Mouse (Mus musculus) cerebellum, postnatal 14 days (tissue): ENCODE measurements around the gene Nosip.
"Not testable (repeated sequence)": the region's sequence is repeated elsewhere in the genome, so short reads cannot be mapped to it uniquely, and the experiment has no call there.

ENCODE experiments used
- DNase-seq, 2 experiments: peaks; one replicate each; pipeline ENCODE4 v3.0.0; 2021; ENCODE audit warnings: mixed read lengths in 2 of 2

Nosip gene

GRCm38 (mm10) chr7:45062239-45062835, at the start of gene Nosip, which contains the start of gene Prrg2:
Gene Nosip, plus strand, starts transcription at chr7:45062429.
Gene Prrg2, minus strand, starts transcription at chr7:45062677.
- DNase-seq: peak; percentile 96 to 97

- DNase-seq: no peak
Observed at GRCm38 (mm10) chr7:45012824-45013223, 49.4 kb upstream of the Nosip start.

DNA sequence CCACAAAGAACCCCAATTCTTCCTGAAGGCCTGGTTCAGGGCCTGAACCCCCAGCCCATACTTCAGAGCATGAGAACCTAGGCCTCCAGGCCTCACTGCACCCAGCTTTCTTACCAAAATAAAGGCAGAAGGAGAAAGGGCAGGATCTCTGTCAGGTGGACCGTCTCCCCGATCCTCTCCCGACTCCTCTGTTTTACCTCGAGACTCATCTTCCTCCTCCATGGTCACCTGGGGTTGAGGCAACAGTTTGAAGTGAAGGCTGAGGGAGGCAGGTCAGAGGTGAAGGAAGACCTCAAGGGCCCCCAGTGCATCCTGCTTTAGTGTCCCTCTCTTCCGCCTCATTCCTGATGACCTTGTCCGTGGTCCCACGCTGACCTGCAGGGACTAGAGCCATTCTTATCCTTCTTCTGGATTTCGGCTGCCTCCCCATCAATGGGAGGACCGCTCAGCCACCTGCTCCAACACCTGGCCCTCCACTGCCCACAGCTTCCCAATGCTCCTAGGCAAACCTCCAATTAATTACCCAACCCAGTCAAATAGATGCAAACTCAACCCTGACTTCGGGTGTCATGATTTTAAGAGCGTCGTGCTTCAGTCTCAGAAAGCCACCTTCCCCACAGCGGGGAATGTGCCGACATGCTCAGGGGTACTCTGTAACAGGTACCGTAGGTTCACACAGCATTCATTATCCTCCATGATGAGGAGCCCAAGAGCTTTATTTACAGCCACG, 48.7 kb upstream of the Nosip start:
- DNase-seq: no peak

DNA sequence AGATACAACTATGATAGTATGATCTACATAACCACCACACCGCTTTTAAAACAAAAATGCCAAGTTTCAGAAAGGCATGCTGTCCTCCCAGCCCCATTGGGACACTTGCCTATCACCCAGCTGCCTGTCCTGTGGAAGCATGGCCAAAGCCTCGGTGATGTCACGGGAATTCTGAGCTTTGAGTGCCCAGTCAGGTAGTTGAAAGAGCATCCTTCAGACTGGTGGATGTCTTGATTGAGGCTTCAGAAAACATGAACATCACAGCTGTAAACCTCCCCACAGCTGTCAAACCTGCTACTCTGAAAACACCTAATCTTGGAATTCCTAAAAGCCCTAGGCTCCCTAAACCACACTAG, 48.2 kb upstream of the Nosip start:
- DNase-seq: no peak

DNA sequence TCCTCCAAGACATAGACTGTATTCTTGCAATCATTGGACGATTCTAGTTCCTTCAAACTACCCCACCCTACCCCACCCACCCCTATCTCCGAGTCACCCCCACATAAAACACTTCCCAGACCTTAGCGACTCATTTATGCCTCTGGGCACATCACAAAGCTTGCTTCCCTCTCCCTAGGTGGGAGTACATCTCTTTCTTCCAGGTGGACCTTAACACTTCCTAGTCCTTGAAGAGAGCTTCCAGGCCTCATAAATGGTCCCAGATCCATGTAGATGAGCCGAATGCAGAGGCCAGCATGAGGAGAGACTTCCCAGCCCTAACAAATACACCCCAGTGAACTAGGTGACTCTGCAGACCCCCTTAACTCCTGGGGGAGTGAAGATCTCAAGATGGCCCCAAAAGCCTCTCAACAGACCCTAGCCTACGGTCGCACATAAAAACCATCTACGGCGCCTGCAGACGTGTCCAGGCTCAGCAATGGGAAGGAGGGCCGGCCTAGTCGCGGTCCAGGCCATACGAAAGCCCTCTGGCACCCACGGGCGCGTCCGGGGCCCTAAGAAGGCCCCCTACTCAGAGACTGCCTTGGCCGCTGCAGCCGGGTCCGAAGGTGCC, 46.8 kb upstream of the Nosip start:
- no peak for DNase-seq

GRCm38 (mm10) chr7:45015957-45016612, 46.1 kb upstream of the Nosip start, which contains the start of gene Scaf1:
Gene Scaf1, minus strand, starts transcription at chr7:45016363.
- DNase-seq: peak; percentile 99

DNA sequence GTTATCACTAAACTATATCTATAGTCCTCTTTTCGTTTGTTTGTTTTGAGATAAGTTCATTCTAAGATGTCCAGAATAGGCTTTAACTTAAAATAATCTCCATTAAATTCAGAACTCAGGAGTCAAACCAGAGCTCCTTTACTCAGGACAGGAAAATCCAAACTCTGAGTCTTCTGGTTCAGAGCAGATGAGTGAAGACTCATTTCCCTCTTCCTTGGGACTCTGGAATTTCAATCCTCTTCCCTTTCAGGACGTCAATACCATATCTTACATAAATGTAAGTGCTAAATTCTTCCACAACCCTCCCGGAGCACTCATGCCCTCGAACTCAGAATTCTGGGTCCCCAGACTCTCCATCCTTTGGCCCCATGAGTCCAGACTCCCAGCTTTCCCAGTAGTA, 45.5 kb upstream of the Nosip start:
- DNase-seq: no peak

DNA sequence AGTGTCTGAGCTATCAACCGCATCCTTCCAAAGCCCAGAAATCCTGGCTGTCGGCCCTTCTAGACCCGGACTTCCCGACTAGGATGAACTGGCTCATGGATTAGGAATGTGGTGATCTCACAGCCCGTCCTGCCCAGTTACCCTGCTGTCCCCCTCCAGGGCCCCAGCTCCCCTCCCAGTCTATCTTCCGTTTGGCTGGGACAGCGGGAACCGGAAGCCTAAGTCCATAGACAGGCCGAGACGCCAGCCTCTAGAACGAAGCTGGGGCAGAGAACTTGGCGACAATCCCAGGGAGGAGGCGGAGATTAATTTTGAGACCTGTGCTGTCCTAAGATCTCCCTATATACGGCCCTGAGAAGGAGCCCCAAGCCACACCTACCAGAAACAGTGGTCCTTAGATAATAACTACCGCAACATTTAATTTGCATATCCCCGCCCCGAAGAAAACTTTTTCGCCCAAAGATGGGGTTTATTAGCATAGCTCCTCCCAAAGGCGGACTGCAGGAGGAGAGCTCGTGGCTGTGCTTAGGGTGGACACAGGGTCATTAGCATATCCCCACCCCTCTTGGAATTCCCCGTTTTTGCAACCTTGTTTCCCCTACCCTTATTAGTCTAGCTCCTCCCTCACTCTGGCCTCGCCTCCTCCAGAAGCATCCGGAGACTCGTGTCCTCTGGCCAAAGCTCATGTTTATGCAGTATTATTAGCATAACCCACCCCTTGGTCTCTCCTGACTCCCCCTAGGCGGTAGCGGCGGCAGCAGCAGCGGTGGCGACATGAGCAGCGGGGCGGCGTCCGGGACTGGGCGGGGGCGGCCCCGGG, 44.8 kb upstream of the Nosip start, which contains the start of gene Rras:
Gene Rras (plus strand): TSS at position 720 of the 820 bp plus-strand sequence.
- DNase-seq: peak; percentile 78 to 79

DNA sequence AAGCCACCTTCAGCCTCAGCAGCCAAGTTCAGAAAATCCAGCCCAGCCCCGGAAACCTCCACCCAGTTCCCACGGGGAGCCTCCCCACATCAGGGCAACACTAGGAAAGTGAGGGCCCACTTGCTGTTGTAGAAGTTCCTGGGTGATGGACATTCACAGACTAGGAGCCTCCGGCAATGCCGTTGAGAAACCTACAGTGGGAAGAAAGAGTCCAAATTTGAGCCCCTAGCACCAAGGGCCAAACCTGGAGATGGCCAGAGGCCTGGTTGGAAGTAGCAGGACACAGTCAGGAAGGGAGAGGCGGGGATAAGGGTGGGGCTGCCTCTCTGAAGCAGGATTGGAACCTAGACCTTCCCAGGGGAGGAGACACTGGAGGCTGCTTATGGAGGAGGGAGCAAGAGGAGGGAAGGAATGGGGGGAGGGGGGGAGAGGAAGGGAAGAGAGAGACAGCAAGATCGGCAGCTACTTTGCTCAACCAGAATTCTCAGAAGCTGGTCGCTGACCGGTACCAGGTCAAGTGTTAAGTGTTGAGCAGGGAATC, 43.1 kb upstream of the Nosip start:
- no peak for DNase-seq

- no peak for DNase-seq
Observed at GRCm38 (mm10) chr7:45020225-45020624, 42.0 kb upstream of the Nosip start.

GRCm38 (mm10) chr7:45023711-45024110, 38.5 kb upstream of the Nosip start:
- DNase-seq: not testable (repeated sequence)

GRCm38 (mm10) chr7:45024281-45025248, 37.7 kb upstream of the Nosip start:
- no peak for DNase-seq

GRCm38 (mm10) chr7:45025601-45026220, 36.5 kb upstream of the Nosip start:
- no peak for DNase-seq

- no peak for DNase-seq
Observed at GRCm38 (mm10) chr7:45026256-45026655, 36.0 kb upstream of the Nosip start.

DNA sequence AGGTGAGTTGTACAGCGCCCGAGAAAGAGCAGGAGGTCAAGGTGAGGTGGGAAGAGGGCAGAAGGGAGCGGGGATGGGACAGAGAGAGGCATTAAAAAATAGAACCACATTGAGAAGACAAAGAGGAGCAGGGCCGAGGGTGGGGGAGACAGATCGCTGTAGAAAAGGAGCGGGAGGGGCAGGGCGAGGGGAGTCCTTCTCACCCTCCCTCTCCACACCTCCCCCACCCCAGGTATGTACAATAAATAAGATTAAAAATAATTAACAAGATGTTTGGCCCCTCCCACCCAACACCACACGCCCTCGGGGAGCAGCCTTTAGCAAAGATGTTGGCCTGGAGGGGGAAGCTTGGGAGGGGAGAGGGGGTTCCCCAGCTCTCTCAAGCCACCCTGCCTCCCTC, 34.5 kb upstream of the Nosip start:
- no peak for DNase-seq

DNA sequence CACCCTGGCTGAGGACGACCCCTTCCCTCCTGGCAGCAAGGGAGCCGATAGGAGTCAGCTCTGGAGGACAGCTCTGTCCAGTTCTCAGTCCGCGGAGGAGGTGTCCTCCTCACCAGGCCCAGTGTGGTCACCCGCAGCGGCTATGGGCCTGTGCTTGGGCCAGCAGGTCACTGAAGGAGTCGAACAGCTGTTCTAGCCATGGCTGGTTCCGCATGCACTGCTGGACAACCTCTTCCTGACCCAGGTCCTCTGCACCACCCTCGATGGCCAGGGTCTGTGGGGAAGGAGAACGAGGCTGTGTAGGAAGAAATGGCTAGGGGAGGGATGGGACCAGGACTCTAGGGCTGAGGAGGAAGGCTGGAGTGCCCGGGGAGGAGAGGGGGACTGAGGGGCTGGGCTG, 33.9 kb upstream of the Nosip start:
- no peak for DNase-seq

GRCm38 (mm10) chr7:45029995-45030394, 32.2 kb upstream of the Nosip start:
- no peak for DNase-seq

DNA sequence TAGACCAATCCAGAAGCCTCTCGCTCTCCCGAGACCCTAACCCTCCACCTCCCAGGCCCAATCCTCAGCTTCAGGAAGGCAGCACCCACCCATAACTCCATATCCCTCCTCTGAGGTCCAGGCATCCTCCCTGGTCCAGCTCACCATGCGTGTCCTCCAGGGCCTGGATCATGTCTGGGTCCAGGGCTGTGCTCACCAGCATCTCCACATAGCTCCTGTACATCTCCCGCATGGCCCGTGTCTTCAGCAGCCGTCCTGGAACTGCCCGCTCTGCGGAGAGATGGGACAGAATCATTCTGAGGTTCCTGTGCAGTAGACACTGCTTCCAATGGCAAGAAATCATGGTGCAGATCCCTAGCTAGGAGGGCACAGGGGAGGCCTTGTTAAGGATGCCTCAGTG, 31.4 kb upstream of the Nosip start:
- no peak for DNase-seq

GRCm38 (mm10) chr7:45033722-45034359, 28.4 kb upstream of the Nosip start:
- no peak for DNase-seq

- no peak for DNase-seq
Observed at GRCm38 (mm10) chr7:45035631-45036030, 26.6 kb upstream of the Nosip start.
